Mouse (Mus musculus) skeletal muscle tissue, adult 2 months (tissue): ENCODE results near the gene Zfp644.

ENCODE experiments used
- DNase-seq: peaks from one replicate; pipeline ENCODE4 v3.0.0-alpha.2; 2012; ENCODE audit warnings: low read depth, low spot score

The Zfp644 gene

DNA sequence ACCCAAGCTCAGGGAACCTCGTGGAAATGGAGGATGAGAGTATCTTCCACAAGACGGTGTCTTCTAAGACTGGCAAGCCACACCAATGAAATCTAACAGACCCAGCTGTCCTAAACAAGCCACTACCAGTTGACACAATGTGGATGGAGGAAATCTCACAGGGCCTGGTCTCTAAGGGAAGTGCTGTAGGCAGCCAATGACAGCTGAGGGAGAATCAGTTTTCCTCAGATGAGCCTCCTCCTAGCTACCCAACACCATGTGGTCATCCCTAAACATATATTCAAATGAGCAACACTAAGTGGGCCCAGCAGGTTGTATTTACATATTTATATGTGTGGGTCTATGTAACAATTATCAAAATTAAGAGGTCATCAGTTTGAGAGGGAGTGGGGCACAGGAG, 99.6 kb downstream of the Zfp644 start:
- DNase-seq = no peak

DNA sequence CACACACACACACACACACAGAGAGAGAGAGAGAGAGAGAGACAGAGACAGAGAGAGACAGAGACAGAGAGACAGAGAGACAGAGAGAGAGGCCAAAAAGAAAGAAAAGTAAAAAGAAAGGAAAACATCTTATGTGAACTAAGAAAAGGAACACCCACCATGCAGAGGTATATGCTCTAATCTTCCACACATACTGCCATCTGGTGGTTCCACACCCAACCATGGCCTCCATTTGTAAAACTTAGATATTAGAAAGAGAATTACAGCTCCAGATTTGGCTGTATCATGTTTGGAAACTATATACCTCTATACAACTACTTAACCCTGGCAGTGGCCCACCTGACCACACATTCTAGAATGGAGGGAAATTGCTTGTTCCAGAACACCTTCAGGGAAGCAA, 102.7 kb downstream of the Zfp644 start:
- no peak for DNase-seq

DNA sequence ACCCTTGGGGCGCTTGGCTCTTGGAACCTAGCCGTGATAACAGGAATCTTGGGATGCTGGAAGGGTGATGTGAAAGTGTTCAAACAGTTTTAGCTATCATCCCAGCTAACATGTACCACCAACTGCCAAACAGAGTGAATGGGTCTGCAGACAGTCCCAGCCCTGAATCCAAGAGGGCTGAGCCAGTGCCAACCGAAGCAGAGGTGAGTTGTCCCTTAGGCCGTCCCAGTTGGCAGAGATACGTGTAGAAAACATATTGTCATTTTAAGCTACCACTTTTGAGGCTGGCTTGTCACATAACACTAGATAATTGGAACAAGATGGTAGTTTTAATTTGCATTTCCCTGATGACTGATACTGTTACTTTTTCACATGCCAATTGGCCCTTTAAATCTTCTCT, 106.4 kb downstream of the Zfp644 start:
- no peak for DNase-seq

DNA sequence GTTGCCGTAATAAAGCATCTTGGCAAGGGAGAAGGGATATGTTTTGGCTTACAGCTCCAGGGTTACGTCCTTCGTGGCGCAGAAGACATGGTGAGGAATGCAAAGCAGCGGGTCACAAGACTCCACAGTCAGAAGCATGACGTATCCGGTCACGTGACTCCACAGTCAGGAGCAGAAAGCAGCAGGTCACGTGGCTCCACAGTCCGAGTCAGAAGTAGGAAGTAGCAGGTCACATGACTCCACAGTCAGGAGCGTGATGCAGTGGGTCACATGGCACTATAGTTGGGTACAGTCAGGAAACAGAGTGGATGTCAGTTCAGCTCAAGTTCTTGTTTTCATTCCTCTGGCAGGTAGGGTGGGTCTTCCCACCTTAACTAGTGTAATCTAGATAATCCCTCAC, 107.4 kb downstream of the Zfp644 start:
- DNase-seq = no peak

DNA sequence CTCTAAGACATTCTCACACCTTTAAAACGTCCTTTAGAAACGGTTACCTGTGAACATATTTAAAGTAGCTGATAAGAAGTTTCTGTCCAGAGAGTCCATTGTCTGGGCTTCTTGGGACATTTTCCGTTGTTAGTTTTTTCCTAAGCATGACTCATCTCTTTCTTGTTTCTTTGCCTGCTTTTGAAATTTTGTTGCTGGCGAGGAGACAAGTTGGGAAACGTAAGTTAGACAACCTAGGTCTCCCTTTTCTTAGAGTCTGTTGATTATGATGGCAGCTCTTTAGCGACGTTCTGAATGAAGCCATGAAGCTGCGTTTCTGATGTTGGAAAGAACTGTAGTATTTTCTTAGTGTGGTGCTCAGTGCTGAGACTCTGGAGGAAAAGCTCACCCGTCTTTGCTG, 108.1 kb downstream of the Zfp644 start:
- no peak for DNase-seq

DNA sequence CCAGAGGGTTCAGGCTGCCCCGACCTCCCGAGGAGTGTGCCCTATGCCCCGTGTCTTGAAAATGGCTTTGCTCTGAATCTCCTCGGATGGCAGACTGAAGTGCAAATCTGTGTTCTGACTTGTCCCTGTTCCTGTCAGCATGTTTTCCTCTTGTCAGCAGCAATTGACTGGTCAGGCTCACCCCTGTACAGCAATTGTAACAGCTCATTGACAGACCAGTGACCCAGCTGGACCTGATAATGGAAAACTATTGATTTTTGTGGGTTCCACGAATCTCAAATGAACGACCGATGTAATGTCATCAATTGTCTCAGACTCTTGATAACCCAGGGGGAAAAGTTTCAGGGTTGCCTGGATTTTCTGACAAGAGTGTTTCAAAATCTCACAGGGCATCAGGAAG, 116.1 kb downstream of the Zfp644 start:
- no peak for DNase-seq

DNA sequence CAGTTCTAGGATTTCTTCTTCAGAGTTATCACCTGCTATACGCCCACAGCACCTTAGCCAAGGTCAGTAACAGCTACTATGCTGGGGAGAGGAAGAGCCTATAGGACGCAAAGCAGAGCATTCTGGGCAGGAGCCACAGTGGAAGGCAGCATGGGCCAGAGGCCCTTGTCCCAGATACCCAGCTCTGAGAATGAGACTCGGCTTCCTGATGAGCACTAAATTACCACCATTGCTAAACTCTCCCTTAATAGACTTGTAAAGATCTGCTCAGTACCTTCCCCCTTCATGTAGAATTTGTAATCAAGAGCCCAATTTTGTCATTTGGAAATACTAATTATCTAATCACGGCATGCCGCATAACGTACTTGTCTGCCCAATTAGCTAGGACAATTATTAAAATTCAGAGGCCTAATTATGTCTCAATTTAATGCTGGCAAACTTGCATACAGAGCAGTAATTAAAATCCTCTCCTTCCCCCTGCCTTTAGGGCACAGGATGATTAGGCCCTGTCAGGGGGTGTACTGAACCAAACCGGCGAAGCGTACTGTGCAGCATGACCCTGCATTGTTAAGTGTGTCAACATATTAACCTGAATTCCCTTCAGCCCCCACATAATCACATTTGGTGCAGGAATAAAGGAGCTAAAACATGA, 119.7 kb downstream of the Zfp644 start:
- no peak for DNase-seq

DNA sequence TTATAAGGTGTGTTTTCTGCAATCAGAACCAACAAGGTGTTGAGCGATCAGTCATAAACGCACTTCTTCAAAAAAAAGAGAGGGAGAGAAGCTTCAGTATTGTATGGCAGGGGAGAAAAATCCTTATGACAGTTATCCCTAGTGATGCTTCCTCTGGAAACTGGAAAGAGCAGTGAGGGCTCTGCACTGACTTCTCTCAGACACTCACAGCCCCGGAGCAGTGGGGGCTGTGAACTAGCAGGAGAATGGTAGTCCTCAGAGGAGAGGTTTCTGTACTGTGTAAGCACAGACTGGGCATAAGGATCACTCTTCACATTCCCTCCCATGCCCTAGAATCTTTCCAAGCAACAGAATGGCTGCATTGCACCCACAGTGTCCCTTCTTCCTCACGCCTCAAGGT, 122.0 kb downstream of the Zfp644 start:
- no peak for DNase-seq

DNA sequence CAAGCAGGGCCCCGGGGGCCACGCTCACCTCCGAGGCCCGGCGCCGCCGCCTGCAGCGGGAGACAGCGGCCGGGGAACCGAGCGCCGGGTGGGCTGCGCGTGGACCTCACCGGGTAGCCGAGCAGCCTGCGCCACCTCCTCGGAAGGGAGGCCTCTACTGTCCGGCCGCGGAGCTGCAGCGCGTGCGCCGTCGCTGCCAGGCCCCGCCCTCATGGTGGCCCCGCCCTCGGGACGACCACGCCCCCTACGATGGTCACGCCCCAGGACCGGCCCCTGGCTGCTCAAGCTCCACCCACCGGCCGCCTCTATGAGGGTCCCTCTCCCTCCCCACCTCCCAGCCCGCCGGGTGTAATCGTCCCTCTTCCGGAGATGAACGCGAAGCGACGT, 122.5 kb downstream of the Zfp644 start:
- DNase-seq = peak; percentile 47

DNA sequence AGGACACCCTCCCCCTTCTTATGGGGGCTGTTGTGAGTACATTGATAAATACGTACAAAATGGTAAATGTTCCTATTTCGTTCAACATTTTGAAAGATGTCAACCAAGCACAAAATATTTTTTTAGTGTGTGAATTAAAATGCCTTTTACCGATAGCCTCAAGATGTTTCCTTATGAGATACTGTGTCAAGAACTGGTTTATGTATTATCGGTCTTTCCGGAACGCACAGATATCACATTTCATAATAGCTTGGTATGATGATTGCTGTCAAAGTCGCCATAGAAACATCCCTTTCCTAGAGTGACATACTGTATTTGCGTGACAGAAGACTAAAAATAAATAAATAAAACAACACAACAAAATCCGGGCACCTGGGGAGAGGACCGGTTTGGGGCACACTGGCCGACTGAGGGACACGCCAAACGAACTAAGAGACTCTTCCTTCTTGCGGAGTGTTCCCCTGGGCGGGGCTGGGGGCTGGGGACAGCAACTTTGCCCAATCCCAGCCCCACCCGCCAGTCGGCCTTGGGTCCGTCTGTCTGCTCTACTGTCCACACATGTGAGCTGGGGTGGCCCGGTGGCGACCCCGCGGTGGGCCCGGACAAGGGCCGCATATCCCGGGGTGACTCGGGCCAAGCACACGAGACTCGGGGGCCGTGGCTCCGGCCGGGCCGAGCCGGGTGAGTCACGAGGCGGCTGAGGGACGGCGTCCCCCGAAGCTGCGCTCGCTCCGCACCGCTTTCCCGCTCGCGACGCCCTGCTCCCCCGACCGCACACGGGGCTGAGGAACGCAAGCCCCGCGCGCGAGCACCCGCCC, 123.1 kb downstream of the Zfp644 start:
- DNase-seq = no peak
